Mouse (Mus musculus): ENCODE measurements around the gene Adssl1.

GRCm38 (mm10) chr12:112595626-112596025 is 24.2 kb upstream of the Adssl1 start:
- TF ChIP-seq MAX (IDR thresholded peaks at IDR 0.05; ENCODE audit: low read length): no peak
- TF ChIP-seq CTCF (IDR thresholded peaks at IDR 0.05 in 2 of 3, conservative IDR thresholded peaks at IDR 0.05 in 1 of 3; ENCODE audit: control insufficient read depth in 1 of 3, insufficient read depth in 1 of 3, low read depth in 2 of 3, low read length in 3 of 3, poor library complexity in 1 of 3, severe bottlenecking in 1 of 3): no peak
- no peak for TF ChIP-seq SIN3A (IDR thresholded peaks at IDR 0.05; ENCODE audit: low read length)
- no peak for TF ChIP-seq POLR2A (IDR thresholded peaks at IDR 0.05; ENCODE audit: control insufficient read depth in 1 of 2, insufficient read depth in 1 of 2, low read depth in 1 of 2, low read length in 2 of 2, poor library complexity in 1 of 2)
- no peak for TF ChIP-seq USF1 (IDR thresholded peaks at IDR 0.05; ENCODE audit: low read depth, low read length)
- 0 out of 2 replicates have a peak, but pooled peaks have one; percentile 27 for TF ChIP-seq POLR2AphosphoS2 (IDR thresholded peaks at IDR 0.05; ENCODE audit: low read length)
- TF ChIP-seq ZMIZ1 (IDR thresholded peaks at IDR 0.05; ENCODE audit: low read depth, low read length): no peak
- TF ChIP-seq MAFK (IDR thresholded peaks at IDR 0.05; ENCODE audit: borderline replicate concordance, low read depth, low read length): no peak
